Mouse (Mus musculus) layer of hippocampus, postnatal 36 days (tissue): ENCODE measurements at regions not wholly inside any gene's neighbourhood (a gene's known extent, or its start where the extent isn't known, plus 50 kb on each side); places are given as distances from the start of the nearest gene placed in this dataset.
A peak's percentile ranks its signal among the peaks of the same experiment; 100 is the strongest.
"Not testable (repeated sequence)": the region's sequence is repeated elsewhere in the genome, so short reads cannot be mapped to it uniquely, and the experiment has no call there.

Source experiments
- DNase-seq, 2 experiments: peaks; one replicate each; pipeline ENCODE4 v3.0.0; 2022

GRCm38 (mm10) chr6:4149663-4150062, 62.9 kb upstream of the Bet1 start:
- DNase-seq, result no peak

- no peak for DNase-seq
These were observed 71.5 kb upstream of the Bet1 start for GRCm38 (mm10) chr6:4158293-4158692.

GRCm38 (mm10) chr6:4163733-4164132, 77.0 kb upstream of the Bet1 start:
- no peak for DNase-seq

GRCm38 (mm10) chr6:4167112-4167511, 80.3 kb upstream of the Bet1 start:
- no peak for DNase-seq

GRCm38 (mm10) chr6:4167757-4168156, 81.0 kb upstream of the Bet1 start:
- no peak for DNase-seq

GRCm38 (mm10) chr6:4171561-4171960, 84.8 kb upstream of the Bet1 start:
- no peak for DNase-seq

GRCm38 (mm10) chr6:4187683-4188082, 100.9 kb upstream of the Bet1 start:
- DNase-seq, result no peak

- not testable (repeated sequence) for DNase-seq
These were observed 104.2 kb upstream of the Bet1 start for GRCm38 (mm10) chr6:4190976-4191375.

GRCm38 (mm10) chr6:4193286-4193685, 106.5 kb upstream of the Bet1 start:
- no peak for DNase-seq

- DNase-seq, result no peak
These were observed 114.4 kb upstream of the Bet1 start for GRCm38 (mm10) chr6:4201176-4201575.

GRCm38 (mm10) chr6:4205681-4206080, 118.9 kb upstream of the Bet1 start:
- no peak for DNase-seq

GRCm38 (mm10) chr6:4245265-4246112, 158.7 kb upstream of the Bet1 start:
- peak in 1 of 2 experiments; percentile 3 for DNase-seq

- no peak for DNase-seq
These were observed 159.3 kb upstream of the Bet1 start for GRCm38 (mm10) chr6:4246113-4246419.

GRCm38 (mm10) chr6:4276607-4277006, 189.8 kb upstream of the Bet1 start:
- DNase-seq, result no peak

- DNase-seq, result no peak
These were observed 190.6 kb upstream of the Bet1 start for GRCm38 (mm10) chr6:4277245-4277890.

- DNase-seq, result no peak
These were observed 204.6 kb upstream of the Bet1 start for GRCm38 (mm10) chr6:4291380-4291779.

- not testable (repeated sequence) for DNase-seq
These were observed 201.2 kb upstream of the Col1a2 start for GRCm38 (mm10) chr6:4303410-4303809.

GRCm38 (mm10) chr6:4349953-4350352, 154.7 kb upstream of the Col1a2 start:
- DNase-seq, result no peak

- DNase-seq, result no peak
These were observed 142.4 kb upstream of the Col1a2 start for GRCm38 (mm10) chr6:4362220-4362619.

- DNase-seq, result no peak
These were observed 129.1 kb upstream of the Col1a2 start for GRCm38 (mm10) chr6:4375465-4376037.

GRCm38 (mm10) chr6:4396808-4397207, 107.8 kb upstream of the Col1a2 start:
- DNase-seq, result no peak

- peak; percentile 47 to 48 for DNase-seq
These were observed 106.7 kb upstream of the Col1a2 start for GRCm38 (mm10) chr6:4397695-4398598.

GRCm38 (mm10) chr6:4398599-4398980, 106.0 kb upstream of the Col1a2 start:
- no peak for DNase-seq
